Mouse (Mus musculus): Measurements from ENCODE around the gene Aplnr. TPM values are rescaled to one million over a fixed set of nuclear protein-coding genes. Genes with fewer than 3 reads are reported as not detected.

The Aplnr gene
- polyA plus RNA-seq, 1 experiment from 2014 or later: 26.8 TPM

DNA sequence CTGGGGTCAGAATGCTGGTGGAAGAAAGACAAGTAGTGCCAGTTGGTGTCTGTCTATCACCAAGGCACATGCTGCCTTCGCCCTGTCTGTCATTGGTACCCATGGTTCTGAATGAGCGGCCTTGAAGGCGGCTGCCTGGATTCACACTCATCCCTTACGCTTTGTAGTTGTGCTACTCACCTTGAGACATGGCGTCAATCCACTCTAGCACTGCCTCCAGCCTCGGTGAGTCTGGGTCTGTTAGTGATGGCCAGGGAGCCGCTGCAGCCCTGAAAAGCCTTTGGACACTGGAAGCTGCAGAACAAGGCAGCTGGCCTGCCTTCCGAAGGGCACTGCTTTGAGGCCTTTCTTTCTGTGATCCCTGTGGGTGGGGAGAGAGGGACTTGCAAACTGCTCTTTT, 32.8 kb upstream of the Aplnr start:
- 75% methylated on average over 8 of the region's 8 CpGs for WGBS
- no peak overlapping the region for H3K4me2 ChIP-seq (ENCODE audit: low read length)

GRCm38 (mm10) chr2:85105426-85106013, 30.5 kb upstream of the Aplnr start:
- Histone ChIP-seq H3K9ac (ENCODE audit: low read length) (no peak overlapping the region), H3K9me3 (ENCODE audit: control insufficient read depth, low read length) (peaks cover 5% of the 10 kb centered on the region; the same call in 1 of the 2 replicates), H3K36me3 (ENCODE audit: control insufficient read depth, insufficient read depth, low read length) (no peaks in the 10 kb centered on the region), H3K4me1 (ENCODE audit: control insufficient read depth in 2 of 2, insufficient read depth in 2 of 2, low read length in 2 of 2) (peaks cover 11 to 14% of the 10 kb centered on the region in 2 experiments), H3K27ac (replicated peaks in 1 of 2; ENCODE audit: control insufficient read depth in 1 of 2, insufficient read depth in 1 of 2, low read depth in 2 of 2, low read length in 2 of 2) (no peak overlapping the region), H3K4me3 (ENCODE audit: control insufficient read depth in 1 of 2, insufficient read depth in 1 of 2, low read depth in 1 of 2, low read length in 2 of 2) (no peak overlapping the region), H3K27me3 (ENCODE audit: control insufficient read depth, insufficient read depth, low read length) (no peaks in the 10 kb centered on the region), H3K4me2 (ENCODE audit: low read length) (no peak overlapping the region)
- WGBS: 64% methylated on average over 11 of the region's 11 CpGs
- no peak for ATAC-seq (ENCODE audit: insufficient number of reproducible peaks, insufficient read depth, low FRiP score, low read depth)

More for the DNA sequence above, 32.8 kb upstream of the Aplnr start:
- peaks cover 14 to 18% of the 10 kb centered on the region in 2 experiments for H3K4me1 ChIP-seq (ENCODE audit: control insufficient read depth in 2 of 2, insufficient read depth in 2 of 2, low read length in 2 of 2)
- no peak for ATAC-seq (ENCODE audit: insufficient number of reproducible peaks, insufficient read depth, low FRiP score, low read depth)
- H3K27me3 ChIP-seq (ENCODE audit: control insufficient read depth, insufficient read depth, low read length): no peaks in the 10 kb centered on the region
- peaks cover 5% of the 10 kb centered on the region; the same call in 1 of the 2 replicates for H3K9me3 ChIP-seq (ENCODE audit: control insufficient read depth, low read length)
- H3K27ac ChIP-seq (replicated peaks in 1 of 2; ENCODE audit: control insufficient read depth in 1 of 2, insufficient read depth in 1 of 2, low read depth in 2 of 2, low read length in 2 of 2): no peak overlapping the region
- no peak overlapping the region for H3K4me3 ChIP-seq (ENCODE audit: control insufficient read depth in 1 of 2, insufficient read depth in 1 of 2, low read depth in 1 of 2, low read length in 2 of 2)
- H3K9ac ChIP-seq (ENCODE audit: low read length): no peak overlapping the region
- no peaks in the 10 kb centered on the region for H3K36me3 ChIP-seq (ENCODE audit: control insufficient read depth, insufficient read depth, low read length)

DNA sequence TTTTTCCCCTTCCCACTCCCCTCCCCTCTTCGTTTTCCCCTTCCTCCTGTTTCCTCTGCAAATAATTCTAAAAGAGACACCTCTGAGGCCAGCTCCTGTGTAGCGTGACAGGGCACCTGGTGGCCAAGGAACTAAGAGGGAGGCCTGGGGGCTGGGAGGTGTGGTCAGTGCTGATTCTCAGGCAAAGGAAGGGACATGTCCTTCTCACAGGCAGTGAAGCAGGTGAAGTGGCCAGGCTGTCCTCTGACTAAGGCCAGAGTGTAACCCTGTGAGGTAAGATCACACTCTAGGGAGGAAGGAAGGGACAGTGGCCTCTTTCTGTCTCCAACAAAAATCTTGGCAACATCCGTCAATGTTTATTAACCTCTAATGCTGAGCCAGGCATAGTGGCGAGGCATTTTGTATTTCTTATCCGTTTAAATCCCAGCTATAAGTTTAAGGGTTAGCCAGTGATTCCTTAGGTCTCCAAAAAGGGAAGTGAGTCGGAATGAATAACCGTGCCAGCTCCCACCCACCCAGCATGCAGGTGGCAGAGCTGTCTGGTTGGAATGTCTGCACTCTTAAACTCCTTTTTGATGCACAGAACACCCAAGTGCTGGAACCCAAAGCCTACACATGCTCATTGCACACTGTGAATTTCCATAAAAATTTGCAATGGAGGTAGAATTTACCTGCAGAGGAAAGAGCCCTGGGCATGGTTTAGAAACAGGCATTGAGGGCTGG, 29.8 kb upstream of the Aplnr start:
- Histone ChIP-seq H3K4me2 (ENCODE audit: low read length) (no peak overlapping the region), H3K36me3 (ENCODE audit: control insufficient read depth, insufficient read depth, low read length) (no peaks in the 10 kb centered on the region), H3K27me3 (ENCODE audit: control insufficient read depth, insufficient read depth, low read length) (no peaks in the 10 kb centered on the region), H3K9ac (ENCODE audit: low read length) (no peak overlapping the region), H3K27ac (replicated peaks in 1 of 2; ENCODE audit: control insufficient read depth in 1 of 2, insufficient read depth in 1 of 2, low read depth in 2 of 2, low read length in 2 of 2) (no peak overlapping the region), H3K9me3 (ENCODE audit: control insufficient read depth, low read length) (peaks cover 2% of the 10 kb centered on the region; the same call in 1 of the 2 replicates), H3K4me3 (ENCODE audit: control insufficient read depth in 1 of 2, insufficient read depth in 1 of 2, low read depth in 1 of 2, low read length in 2 of 2) (no peak overlapping the region), H3K4me1 (ENCODE audit: control insufficient read depth in 2 of 2, insufficient read depth in 2 of 2, low read length in 2 of 2) (peaks cover 11 to 14% of the 10 kb centered on the region in 2 experiments)
- no peak for ATAC-seq (ENCODE audit: insufficient number of reproducible peaks, insufficient read depth, low FRiP score, low read depth)
- WGBS: 58% methylated on average over 7 of the region's 7 CpGs

DNA sequence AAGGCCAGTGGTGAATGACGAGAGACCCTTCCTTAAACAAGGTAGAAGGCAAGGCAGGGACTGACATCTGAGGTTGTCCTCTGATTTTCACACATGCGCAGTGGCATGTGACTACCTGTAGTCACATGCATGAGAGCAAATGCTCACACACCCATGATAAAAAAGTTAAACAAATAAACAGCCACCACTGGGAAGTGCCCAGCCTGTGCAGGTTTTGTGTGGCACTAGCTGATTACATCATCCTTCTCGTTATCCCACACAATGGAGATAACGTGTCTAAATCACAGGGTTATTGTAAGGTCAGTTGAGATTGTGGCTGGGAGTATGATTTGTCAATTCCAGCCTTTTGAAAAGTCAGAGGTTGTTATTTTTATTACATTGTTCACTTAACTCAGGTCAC, 29.1 kb upstream of the Aplnr start:
- WGBS: 54% methylated on average over 4 of the region's 4 CpGs
- no peak overlapping the region for H3K4me2 ChIP-seq (ENCODE audit: low read length)
- no peak overlapping the region for H3K27ac ChIP-seq (replicated peaks in 1 of 2; ENCODE audit: control insufficient read depth in 1 of 2, insufficient read depth in 1 of 2, low read depth in 2 of 2, low read length in 2 of 2)
- no peaks in the 10 kb centered on the region for H3K36me3 ChIP-seq (ENCODE audit: control insufficient read depth, insufficient read depth, low read length)
- ATAC-seq (ENCODE audit: insufficient number of reproducible peaks, insufficient read depth, low FRiP score, low read depth): no peak; the same call in 1 of the 2 replicates
- H3K9me3 ChIP-seq (ENCODE audit: control insufficient read depth, low read length): no peaks in the 10 kb centered on the region
- H3K27me3 ChIP-seq (ENCODE audit: control insufficient read depth, insufficient read depth, low read length): no peaks in the 10 kb centered on the region
- H3K4me3 ChIP-seq (ENCODE audit: control insufficient read depth in 1 of 2, insufficient read depth in 1 of 2, low read depth in 1 of 2, low read length in 2 of 2): no peak overlapping the region
- peaks cover 11 to 14% of the 10 kb centered on the region in 2 experiments for H3K4me1 ChIP-seq (ENCODE audit: control insufficient read depth in 2 of 2, insufficient read depth in 2 of 2, low read length in 2 of 2)
- H3K9ac ChIP-seq (ENCODE audit: low read length): no peak overlapping the region

DNA sequence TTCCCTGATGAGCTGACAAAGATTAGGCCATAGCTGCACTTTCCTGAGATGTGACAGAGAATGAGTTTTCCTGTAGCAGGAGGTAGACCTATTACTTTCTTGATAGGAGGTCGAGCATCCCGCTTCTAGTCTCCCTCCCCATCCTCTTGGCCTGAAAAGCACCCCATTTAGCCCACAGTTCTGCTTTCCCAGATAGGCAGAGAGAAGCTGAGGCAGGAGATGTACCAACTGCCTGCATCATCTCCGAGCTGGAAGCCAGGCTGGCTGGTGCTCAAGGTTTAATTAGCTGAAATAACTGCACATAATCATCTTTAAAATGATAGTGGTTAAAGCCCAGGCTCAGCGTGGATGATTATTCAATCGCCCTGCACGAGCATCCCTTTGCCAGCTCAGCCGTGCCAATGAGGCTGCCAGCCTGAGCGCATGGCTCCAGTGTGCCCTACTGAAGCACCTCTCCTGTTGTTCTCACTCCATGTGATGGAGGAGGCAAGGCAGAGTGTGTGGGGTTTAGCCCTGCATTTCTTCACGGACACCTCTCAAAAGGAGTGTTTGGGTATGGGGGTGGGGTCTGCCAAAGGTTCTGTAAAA, 25.6 kb upstream of the Aplnr start:
- WGBS: 79% methylated on average over 9 of the region's 9 CpGs
- no peaks in the 10 kb centered on the region for H3K36me3 ChIP-seq (ENCODE audit: control insufficient read depth, insufficient read depth, low read length)
- H3K27me3 ChIP-seq (ENCODE audit: control insufficient read depth, insufficient read depth, low read length): no peaks in the 10 kb centered on the region
- H3K27ac ChIP-seq (replicated peaks in 1 of 2; ENCODE audit: control insufficient read depth in 1 of 2, insufficient read depth in 1 of 2, low read depth in 2 of 2, low read length in 2 of 2): no peak overlapping the region
- peaks cover 11 to 14% of the 10 kb centered on the region in 2 experiments for H3K4me1 ChIP-seq (ENCODE audit: control insufficient read depth in 2 of 2, insufficient read depth in 2 of 2, low read length in 2 of 2)
- no peaks in the 10 kb centered on the region for H3K9me3 ChIP-seq (ENCODE audit: control insufficient read depth, low read length)
- H3K4me3 ChIP-seq (ENCODE audit: control insufficient read depth in 1 of 2, insufficient read depth in 1 of 2, low read depth in 1 of 2, low read length in 2 of 2): no peak overlapping the region
- no peak overlapping the region for H3K4me2 ChIP-seq (ENCODE audit: low read length)
- H3K9ac ChIP-seq (ENCODE audit: low read length): no peak overlapping the region
- ATAC-seq (ENCODE audit: insufficient number of reproducible peaks, insufficient read depth, low FRiP score, low read depth): no peak

GRCm38 (mm10) chr2:85123187-85123868, 12.7 kb upstream of the Aplnr start:
- no peak for ATAC-seq (ENCODE audit: insufficient number of reproducible peaks, insufficient read depth, low FRiP score, low read depth)
- Histone ChIP-seq H3K27ac (replicated peaks in 1 of 2; ENCODE audit: control insufficient read depth in 1 of 2, insufficient read depth in 1 of 2, low read depth in 2 of 2, low read length in 2 of 2) (no peak overlapping the region), H3K9me3 (ENCODE audit: control insufficient read depth, low read length) (no peaks in the 10 kb centered on the region), H3K36me3 (ENCODE audit: control insufficient read depth, insufficient read depth, low read length) (no peaks in the 10 kb centered on the region), H3K4me3 (ENCODE audit: control insufficient read depth in 1 of 2, insufficient read depth in 1 of 2, low read depth in 1 of 2, low read length in 2 of 2) (no peak overlapping the region), H3K27me3 (ENCODE audit: control insufficient read depth, insufficient read depth, low read length) (no peaks in the 10 kb centered on the region), H3K4me1 (ENCODE audit: control insufficient read depth in 2 of 2, insufficient read depth in 2 of 2, low read length in 2 of 2) (no peaks in the 10 kb centered on the region), H3K9ac (ENCODE audit: low read length) (no peak overlapping the region), H3K4me2 (ENCODE audit: low read length) (no peak overlapping the region)
- 24% methylated on average over 5 of the region's 5 CpGs for WGBS

- H3K9ac ChIP-seq (ENCODE audit: low read length): no peak overlapping the region
- no peak; the same call in 1 of the 2 replicates for ATAC-seq (ENCODE audit: insufficient number of reproducible peaks, insufficient read depth, low FRiP score, low read depth)
- 18% methylated on average over 1 of the region's 1 CpGs for WGBS
- H3K27me3 ChIP-seq (ENCODE audit: control insufficient read depth, insufficient read depth, low read length): no peaks in the 10 kb centered on the region
- no peak overlapping the region for H3K4me2 ChIP-seq (ENCODE audit: low read length)
- no peak overlapping the region for H3K4me3 ChIP-seq (ENCODE audit: control insufficient read depth in 1 of 2, insufficient read depth in 1 of 2, low read depth in 1 of 2, low read length in 2 of 2)
- no peaks in the 10 kb centered on the region for H3K4me1 ChIP-seq (ENCODE audit: control insufficient read depth in 2 of 2, insufficient read depth in 2 of 2, low read length in 2 of 2)
- no peaks in the 10 kb centered on the region for H3K36me3 ChIP-seq (ENCODE audit: control insufficient read depth, insufficient read depth, low read length)
- H3K9me3 ChIP-seq (ENCODE audit: control insufficient read depth, low read length): no peaks in the 10 kb centered on the region
- H3K27ac ChIP-seq (replicated peaks in 1 of 2; ENCODE audit: control insufficient read depth in 1 of 2, insufficient read depth in 1 of 2, low read depth in 2 of 2, low read length in 2 of 2): no peak overlapping the region
Measured at GRCm38 (mm10) chr2:85123869-85124535, 12.0 kb upstream of the Aplnr start.
